Mouse (Mus musculus) cerebellum, adult 11 months (tissue): Measurements from ENCODE around the gene Zfand3.

Source experiments
- DNase-seq: peaks from one replicate; pipeline ENCODE4 v3.0.0; 2022

Zfand3 gene

GRCm38 (mm10) chr17:30053463-30053862 is 48.9 kb downstream of the Zfand3 start:
- DNase-seq = no peak

GRCm38 (mm10) chr17:30053871-30054270 is 49.3 kb downstream of the Zfand3 start:
- no peak for DNase-seq

GRCm38 (mm10) chr17:30056226-30056625 is 51.7 kb downstream of the Zfand3 start:
- DNase-seq = no peak

GRCm38 (mm10) chr17:30058594-30058993 is 54.1 kb downstream of the Zfand3 start:
- no peak for DNase-seq

DNA sequence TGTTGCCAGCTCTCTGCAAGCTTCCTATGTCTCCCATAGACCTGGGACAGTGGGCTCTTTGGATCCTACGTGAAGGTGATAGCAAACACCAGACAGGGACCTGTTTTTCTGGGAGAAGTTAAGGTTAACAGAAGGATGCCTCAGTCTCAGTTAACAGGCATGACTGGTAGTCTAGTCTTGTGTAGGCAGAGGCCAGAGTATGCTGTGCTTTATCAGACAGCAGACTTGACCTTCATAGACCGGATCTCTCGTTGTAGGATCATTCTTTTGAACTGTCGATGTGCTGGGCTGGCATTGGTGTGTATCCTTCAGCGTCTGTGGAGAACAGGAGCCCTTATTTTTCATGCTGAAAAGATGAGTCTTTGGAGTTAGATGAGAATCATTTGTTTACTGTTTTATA is 54.5 kb downstream of the Zfand3 start:
- no peak for DNase-seq

DNA sequence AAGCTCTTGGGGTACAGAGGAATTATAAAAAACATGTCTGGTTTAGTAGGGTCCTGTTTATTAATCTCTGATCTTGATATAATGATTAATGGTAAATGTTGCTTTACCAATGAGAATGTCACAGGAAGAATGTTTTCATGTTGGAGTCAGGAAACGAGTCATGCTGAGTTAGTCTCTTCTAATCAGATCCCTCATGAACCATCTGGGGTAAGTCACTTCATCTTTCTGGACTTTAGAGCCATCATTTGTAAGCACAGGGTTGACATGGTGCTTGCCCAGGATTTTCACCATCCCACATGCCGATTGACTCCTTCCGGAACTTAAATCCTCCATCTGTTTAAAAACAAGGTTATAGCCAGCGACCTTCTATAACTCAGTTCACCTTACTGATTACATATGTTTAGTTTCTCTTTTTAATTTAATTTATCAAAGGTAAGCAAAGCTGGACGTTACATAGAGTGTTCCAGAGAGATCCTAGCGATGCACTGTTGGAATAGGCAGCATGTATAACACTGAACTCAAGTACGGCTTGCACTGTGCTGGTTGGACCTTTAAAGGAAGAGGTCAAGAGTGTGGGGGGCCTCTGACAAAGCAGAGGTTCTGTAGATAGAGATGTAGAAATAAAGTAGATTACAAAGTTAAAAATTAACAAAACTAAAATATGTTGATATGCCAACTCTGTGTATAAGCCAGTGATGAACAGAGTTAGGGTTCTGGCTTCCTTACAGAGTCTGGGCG is 56.7 kb downstream of the Zfand3 start:
- DNase-seq = no peak

- DNase-seq = no peak
Observed at GRCm38 (mm10) chr17:30063849-30064248, 59.3 kb downstream of the Zfand3 start.

- no peak for DNase-seq
Observed at GRCm38 (mm10) chr17:30064746-30065145, 60.2 kb downstream of the Zfand3 start.

DNA sequence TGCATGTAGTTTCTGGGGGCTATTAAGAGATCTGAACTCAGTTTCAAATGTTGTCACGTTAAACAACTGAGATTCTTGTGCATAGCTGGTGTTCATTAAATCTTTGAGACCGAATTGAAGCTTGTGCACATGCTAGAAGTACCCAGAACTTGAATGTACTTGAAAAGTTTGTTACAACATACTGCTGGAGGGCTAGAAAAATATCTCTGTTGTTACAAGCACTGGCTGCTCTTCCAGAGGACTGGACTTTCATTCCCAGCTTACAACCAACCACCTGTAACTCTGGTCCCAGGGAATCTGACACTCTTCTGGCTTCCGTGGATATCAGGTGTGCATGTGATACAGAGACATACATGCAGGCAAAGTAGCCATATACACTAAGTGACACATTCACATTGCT is 65.2 kb downstream of the Zfand3 start:
- no peak for DNase-seq

DNA sequence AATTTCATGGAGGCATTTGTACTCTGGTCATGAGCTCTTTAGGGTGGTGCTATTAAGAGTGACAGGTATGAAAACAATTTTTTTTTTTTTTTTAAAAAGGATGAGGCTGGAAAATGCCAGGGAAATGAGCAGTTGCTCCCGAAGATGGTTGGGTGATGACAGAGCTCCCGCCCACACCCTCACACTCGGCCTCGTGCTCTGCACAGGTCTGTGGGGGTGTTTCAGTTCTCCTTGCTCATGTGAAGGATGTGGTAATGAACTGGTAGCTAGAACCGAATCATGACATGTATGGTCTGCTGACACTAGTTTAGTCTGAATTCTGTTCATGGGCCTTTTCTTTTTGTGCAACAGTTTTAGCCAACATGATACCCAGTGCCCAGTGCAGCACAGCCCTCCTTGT is 66.1 kb downstream of the Zfand3 start:
- no peak for DNase-seq

- DNase-seq = no peak
Observed at GRCm38 (mm10) chr17:30072613-30073012, 68.1 kb downstream of the Zfand3 start.

DNA sequence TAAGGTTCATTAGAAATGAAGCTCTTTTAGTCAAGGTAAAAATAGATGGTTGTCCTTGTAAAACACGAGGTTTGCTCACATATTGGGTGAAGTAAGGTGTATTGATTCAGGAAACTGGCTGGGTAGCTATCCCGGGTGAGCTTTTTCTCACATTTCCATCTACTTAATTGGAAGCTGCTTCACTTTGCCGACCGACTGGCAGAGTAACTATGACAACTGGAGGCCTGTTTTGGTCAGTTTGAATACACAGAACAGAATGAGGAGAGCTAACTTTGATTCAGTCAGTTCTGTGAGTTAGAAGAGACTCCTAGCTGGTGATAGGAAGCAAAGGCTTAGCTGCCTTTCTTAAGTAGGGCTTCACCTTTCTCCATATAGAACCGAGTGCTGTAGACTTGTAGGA is 71.4 kb downstream of the Zfand3 start:
- DNase-seq = no peak

DNA sequence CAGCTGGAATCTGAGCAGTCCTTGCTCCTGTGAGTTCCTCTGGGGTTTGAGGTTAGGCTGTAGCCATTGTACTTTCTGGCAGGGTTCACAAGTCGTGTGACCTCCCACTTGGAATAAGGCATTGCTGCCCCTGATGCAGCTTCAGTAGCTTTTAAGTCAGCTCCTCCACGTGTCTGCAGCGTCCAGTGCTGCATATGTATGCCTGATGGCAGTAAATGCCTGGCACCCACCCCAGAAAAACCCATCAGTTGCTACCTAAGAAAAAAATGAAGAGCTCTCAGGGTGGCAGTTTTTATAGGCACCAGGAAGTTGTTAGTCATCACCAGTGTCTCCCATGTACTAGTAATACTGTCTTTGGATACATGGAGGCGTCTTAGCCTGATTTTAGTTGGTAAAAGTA is 79.5 kb downstream of the Zfand3 start:
- DNase-seq = no peak

GRCm38 (mm10) chr17:30086695-30087094 is 82.2 kb downstream of the Zfand3 start:
- no peak for DNase-seq

- no peak for DNase-seq
Observed at GRCm38 (mm10) chr17:30088431-30088830, 83.9 kb downstream of the Zfand3 start.

DNA sequence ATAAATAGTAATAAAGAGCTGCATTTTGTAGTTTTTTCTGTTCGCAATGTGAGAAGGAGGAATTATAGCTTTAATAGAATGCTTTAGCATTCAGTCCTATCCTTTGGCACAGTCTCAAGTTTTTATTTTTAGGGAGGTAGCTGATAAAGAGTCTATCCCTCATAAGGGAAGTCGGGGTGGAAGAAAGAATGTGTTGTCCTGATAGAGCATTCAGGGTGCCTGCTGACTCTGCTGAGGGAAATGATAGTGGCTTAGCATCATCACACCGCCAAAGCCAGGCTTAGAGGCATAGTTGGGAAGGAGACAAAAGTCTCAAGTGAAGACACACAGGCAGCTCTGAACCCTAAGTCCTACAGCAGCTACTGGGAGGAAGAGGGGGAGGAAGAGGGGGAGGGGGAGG is 85.9 kb downstream of the Zfand3 start:
- DNase-seq = no peak

DNA sequence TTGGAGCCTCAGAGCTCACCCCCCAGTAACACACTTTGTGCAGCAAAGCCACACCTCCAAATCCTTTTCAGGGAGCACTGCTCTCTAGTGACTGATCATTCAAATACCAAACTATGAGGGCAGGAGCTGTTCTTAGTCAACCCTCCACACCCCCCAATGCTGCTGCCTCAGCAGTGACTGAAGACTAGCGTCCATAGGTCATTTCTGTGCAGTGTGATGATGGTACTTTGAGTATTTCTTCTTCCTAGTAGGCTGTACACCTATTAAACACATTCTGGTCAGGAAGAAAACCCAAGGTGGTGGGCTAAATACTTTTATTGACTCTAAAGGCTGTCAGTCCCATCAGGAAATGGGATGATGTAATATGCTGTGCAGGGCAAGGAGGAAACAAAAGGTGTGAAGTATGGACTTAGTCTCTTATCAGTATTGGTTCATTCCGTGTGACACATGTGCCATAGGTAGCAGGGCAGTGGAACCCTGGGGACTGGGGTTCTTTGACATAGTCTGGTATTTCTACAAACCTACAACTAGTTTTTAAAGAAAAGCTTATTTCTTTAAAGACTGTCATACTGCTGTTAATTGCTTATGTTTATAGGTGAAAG is 88.7 kb downstream of the Zfand3 start:
- DNase-seq = no peak

- no peak for DNase-seq
Observed at GRCm38 (mm10) chr17:30097156-30097555, 92.6 kb downstream of the Zfand3 start.

- no peak for DNase-seq
Observed at GRCm38 (mm10) chr17:30097677-30098076, 93.1 kb downstream of the Zfand3 start.

- DNase-seq = no peak
Observed at GRCm38 (mm10) chr17:30099670-30100069, 95.1 kb downstream of the Zfand3 start.

DNA sequence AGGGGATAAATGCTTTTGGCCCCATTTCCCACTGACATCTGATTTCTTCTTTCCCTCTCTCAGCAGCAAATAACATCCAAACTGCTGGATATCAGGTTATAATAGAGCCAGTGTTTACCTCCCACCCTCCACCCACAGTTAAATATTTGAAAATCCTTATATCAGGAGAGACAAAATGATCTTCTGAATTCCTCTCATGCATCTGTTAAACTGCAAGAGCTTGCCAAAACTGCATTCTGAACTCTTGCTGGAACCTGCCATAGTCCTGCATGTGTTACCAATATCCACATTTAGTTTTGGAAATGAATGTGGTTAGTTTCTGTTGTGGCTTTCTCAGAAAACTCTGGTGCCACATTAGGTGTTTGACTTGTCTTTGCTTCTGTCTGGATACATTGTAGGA is 97.3 kb downstream of the Zfand3 start:
- DNase-seq = no peak

DNA sequence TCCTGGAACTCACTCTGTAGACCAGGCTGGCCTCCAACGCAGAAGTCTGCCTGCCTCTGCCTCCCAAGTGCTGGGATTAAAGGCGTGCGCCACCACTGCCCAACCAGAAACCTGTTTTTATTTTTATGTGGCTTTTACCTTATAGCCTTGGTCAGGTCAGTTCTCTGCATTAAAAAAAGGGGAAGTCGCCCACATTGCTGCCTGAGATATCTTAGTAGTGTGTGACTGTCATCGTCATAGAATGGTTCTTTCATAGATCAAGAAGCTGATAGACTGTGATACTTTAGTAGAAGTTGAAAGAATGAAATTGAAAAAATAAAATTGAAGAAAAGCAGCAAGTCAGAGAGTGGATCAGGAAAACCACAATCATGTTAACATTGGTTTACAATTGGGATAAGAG is 98.5 kb downstream of the Zfand3 start:
- DNase-seq = no peak

GRCm38 (mm10) chr17:30103641-30104165 is 99.2 kb downstream of the Zfand3 start:
- DNase-seq = no peak

- DNase-seq = no peak
Observed at GRCm38 (mm10) chr17:30105369-30105768, 100.8 kb downstream of the Zfand3 start.

GRCm38 (mm10) chr17:30110678-30111077 is 106.1 kb downstream of the Zfand3 start:
- no peak for DNase-seq
